Mouse (Mus musculus) cerebellum, adult 18-20 months (tissue): ENCODE results near the gene Ush2a.

Experiments used
- DNase-seq, 2 experiments: peaks; one replicate each; pipeline ENCODE4 v3.0.0; 2021

Ush2a gene

DNA sequence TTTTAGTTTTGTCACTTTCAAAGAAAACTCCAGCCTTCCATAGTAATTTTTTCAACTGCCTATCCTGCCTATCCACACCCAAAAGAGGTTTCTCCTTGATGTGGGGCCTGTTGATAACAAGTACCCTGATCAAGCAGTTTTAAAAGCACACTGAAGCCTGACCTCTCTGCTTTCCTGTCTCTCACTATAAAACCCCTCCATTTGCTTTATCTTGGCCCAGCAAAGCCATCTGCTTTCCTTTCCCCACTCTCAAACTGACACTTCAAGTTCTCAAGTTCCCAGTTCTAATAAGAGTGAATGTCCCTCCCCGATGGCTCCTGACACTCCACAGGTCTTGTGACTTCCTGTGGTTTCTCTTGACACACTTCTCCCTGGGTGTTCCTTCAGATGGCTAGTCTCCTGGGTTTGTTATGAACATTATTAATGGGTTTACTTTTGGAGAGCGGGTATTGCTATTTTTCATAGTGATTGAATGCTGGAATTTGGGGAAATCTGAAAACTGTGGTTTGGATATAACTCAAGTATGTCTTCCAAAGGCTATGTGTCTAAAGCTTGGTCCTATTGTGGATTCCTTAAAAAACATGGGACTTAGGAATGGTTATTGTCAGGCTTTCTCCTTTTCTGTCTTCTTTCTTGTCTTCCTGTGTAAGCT lies 126.1 kb downstream of the Ush2a start:
- no peak for DNase-seq

GRCm38 (mm10) chr1:188390080-188390479 lies 128.3 kb downstream of the Ush2a start:
- DNase-seq = no peak

GRCm38 (mm10) chr1:188407176-188407575 lies 145.4 kb downstream of the Ush2a start:
- DNase-seq = no peak

GRCm38 (mm10) chr1:188407613-188408386 lies 146.0 kb downstream of the Ush2a start:
- no peak for DNase-seq

DNA sequence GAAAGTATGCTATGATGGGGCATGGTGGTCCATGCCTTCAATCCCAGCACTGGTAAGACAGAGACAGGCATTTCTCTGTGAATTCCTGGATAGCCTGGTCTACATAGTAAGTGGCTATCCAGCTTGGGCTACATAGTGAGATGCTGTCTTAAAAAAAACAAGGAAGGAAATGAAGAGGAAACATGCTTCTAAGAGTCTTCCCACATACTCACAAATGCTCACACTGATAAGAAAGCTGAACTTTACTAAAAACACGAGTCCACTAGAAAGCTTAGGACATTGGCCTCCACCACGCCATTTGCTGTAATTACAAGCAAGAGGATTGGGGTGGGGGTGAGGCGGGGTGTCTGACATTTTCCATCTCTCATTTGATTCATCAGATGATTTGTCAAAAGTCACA lies 148.7 kb downstream of the Ush2a start:
- DNase-seq = no peak

GRCm38 (mm10) chr1:188420543-188420942 lies 158.7 kb downstream of the Ush2a start:
- DNase-seq = no peak

DNA sequence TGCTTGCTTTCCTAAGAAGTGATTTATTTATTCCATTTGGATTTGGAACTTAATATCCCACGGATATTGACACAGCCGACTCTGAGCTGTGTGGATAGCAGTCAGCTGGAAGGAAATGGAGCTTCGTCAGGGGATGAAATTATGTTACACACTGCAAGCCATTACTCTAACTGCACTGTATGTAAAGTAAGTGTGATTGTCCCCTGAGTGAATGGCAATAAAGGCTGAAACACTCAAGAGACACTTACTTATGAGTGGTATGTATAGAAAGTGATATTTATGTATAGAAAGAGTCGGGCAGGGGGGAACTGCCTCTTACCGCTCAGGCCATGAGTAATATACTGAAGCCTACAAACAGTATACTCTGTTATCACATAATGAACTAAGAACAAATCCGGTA lies 166.3 kb downstream of the Ush2a start:
- no peak for DNase-seq

GRCm38 (mm10) chr1:188430689-188431088 lies 168.9 kb downstream of the Ush2a start:
- DNase-seq = no peak

DNA sequence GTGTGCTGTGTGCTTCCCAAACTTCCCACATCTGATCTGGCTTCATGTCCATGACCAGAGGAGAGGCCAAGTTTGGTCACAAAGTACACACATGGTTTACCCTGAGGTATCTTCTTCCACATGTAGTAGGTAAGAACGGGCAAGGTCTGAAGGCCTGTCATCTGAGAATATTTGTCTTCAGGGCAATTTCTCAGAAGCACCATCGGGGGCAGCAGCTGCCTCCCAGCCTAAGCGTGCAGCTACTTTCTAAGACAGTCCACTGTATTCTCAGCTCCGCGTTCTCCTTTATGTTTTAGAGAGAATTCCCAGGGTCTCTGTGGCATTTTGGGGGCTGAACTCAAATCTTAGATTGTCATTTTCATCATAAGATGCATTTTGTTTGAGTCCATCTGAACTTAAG lies 186.1 kb downstream of the Ush2a start:
- no peak for DNase-seq

- no peak for DNase-seq
These were observed 194.8 kb downstream of the Ush2a start for GRCm38 (mm10) chr1:188456466-188457175.

DNA sequence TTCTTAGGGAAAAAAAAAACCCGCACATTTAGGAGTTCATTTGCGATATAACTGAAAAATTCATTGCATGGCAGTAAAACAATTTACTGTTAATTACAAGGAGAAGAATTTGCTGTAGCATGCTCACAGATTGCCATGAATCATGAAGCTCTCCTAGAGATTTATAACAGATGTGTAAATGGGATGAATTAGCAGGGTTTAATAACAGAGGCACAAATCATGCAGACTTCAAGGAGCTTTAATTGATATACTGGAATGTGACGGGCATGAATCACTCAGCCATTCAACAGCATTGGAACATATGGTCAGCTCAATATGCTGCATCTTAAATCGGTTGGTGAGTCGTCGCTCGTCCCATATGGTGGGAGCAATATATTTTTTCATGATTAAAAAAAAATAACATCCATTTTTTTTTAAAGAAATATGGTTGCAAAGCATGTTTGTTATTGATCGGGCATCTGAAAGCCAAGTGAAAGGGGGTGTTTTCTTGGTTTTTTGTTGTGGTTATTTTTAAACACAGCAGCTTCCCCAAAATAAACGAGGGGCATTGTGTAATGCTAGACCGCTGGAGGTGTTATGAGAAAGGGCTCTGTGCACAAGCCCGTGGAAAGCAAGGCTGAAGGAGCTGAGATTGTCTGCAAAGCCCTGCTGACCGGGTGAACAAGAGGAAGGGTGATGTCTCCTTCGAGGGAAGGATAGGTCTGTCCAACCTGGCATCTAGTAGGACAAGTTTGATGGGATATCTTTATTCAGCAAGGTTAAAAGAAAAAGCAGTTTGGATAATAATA lies 195.6 kb downstream of the Ush2a start:
- DNase-seq = no peak

DNA sequence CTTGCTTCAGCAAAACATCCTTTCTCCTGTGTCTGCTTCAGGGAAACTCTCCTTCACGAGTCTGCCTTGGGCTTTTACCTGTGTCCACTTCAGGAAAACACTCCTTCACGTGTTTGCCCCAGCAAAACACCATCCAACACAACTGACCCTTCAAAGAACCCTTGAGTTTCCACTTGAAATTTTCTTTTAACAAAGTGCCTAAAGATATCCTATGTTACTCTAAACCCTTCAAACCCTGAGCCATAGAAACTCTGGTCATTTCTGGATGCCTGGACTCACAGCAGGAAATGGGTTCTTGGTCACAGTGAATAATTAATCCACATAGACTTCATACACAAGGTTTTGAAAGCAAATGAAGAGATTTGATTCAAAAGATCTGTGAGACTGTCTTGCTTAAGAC lies 199.4 kb downstream of the Ush2a start:
- no peak for DNase-seq

DNA sequence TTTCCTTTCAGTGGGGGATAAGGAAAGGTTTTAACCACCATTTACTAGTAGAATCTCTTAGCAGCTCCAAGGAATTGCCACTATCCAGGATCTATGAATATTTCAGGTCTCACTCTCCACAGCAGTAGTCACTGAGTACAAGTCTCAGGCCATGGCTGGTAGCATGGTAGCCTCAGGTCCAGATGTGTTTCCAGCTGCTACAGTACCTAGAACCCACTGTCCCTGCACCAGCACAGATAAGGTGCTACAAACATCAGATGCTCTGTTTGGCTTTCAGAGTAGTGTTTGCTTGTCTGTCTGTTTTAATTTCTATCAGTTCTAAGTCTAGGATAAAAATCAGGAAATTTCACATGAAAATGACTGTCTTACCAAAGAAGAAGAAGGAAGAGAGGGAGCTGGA lies 202.8 kb downstream of the Ush2a start:
- DNase-seq = no peak

DNA sequence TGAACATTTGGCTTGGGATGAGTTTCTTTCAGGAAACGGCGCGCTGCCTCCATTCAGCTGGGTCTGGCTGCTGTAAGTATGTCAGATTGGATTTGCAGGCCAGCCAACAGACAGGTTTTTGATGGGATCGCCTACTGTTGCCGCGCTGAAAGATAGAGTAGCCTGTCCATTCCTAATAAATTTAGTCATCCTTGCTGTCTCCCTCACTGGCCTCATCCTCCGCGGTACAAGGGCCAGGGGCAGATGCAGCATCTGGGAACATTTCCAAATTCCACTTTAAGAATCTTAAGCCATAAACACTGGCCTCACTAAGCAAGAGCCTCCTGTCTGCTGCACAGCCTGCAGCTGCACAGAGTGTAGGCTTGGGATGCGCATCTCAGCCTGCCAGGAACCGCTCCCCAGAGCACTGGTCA lies 206.6 kb downstream of the Ush2a start:
- DNase-seq = peak in 1 of 2 experiments; percentile 3

- no peak for DNase-seq
These were observed 243.1 kb downstream of the Ush2a start for GRCm38 (mm10) chr1:188504958-188505357.

DNA sequence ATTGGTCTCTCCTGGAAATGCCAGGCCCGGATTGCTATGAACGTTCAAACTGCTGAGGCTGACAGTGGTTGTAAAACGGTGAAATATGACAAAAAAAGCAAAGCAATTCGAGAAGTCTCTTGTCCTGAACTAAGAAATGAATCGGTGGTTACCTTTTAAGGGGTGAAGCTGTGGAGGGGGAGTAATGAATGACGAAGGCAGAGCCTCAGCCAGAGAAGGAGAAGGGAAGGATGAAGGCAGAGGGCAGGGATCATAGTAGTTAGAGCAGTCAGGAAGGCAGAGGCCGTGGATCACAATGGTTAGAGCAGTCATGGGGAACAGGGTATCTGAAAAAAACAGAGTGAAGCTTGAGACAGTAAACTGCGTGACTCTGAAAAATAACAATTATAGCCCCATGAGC lies 257.0 kb downstream of the Ush2a start:
- DNase-seq = no peak

GRCm38 (mm10) chr1:188527451-188527850 lies 265.6 kb downstream of the Ush2a start:
- DNase-seq = no peak

GRCm38 (mm10) chr1:188529606-188530131 lies 267.8 kb downstream of the Ush2a start:
- DNase-seq = no peak

GRCm38 (mm10) chr1:188537021-188537420 lies 275.2 kb downstream of the Ush2a start:
- DNase-seq = no peak

DNA sequence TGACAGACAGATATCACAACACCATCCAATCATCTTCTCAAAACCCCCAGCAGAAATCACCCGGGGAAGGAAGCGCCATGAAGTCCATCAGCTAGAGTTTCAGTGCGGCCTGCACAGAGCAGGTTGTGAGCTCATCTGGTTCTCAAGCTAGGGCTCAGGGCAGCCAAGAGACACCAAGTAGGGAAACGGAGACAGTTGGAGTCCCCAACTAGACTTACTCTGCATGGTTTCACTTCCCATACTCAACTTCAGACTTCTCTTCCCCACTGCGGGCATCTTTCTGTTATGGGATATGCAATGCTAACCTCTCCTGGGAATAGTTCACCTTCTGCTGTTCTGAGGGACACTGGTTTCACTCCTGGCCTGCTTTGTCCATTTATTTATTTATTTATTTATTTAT lies 277.8 kb downstream of the Ush2a start:
- DNase-seq = no peak

DNA sequence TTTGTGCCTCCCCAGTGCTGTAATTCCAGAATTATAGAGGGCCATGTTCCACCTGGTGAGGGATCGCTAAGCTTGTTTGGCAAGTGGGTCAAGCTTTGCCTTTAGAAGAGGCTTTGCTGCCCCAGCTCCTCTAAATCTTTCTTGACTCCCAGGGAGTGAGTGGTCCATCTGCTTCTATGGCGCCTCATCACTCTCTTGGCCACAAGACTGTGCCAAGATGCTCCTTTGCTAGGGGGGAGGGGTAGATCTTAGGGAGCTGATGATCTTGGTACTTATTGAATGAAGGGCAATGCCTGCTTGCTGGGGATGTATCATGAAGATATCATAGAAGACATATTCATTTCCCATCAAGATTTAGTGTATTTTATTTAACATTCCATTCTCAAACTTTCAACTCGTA lies 279.7 kb downstream of the Ush2a start:
- DNase-seq = no peak

GRCm38 (mm10) chr1:188543364-188543763 lies 281.5 kb downstream of the Ush2a start:
- DNase-seq = no peak

DNA sequence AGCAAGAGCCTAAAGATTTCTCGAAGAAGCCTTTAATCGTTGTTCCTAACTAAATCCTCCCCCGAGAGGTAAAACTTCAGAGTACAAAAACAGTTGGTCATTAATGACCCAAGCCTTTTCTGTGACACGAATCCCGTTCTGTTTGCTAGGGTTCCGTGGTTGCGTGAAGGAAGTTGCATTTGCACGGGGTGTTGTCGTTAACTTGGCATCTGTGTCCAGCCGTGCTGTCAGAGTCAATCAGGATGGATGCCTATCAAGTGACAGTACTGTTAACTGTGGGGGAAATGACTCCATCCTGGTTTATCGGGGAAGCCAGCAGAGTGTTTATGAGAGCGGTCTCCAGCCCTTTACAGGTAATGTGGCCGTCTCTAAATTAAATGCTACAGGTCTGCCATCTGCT lies 287.9 kb downstream of the Ush2a start:
- DNase-seq = no peak
